Mouse (Mus musculus) small intestine, adult 2 months (tissue): ENCODE data around the gene Arl13b. TPM values are rescaled to one million over a fixed set of nuclear protein-coding genes. Genes with fewer than 3 reads are reported as not detected.

Source experiments
- H3K27ac ChIP-seq: fragments of 200-500 bp; 2 replicates; pipeline ENCODE4 v1.5.1; 2012; ENCODE audit warnings: low read depth, low read length, control low read depth, inconsistent platforms; ENCODE audit not compliant: insufficient read depth
- H3K27me3 ChIP-seq: fragments of 200-500 bp; 2 replicates; pipeline ENCODE4 v1.6.1; 2012; ENCODE audit warnings: mild to moderate bottlenecking, moderate library complexity, low read length, inconsistent platforms; ENCODE audit not compliant: control insufficient read depth, insufficient read depth
- H3K36me3 ChIP-seq: fragments of 200-500 bp; 2 replicates; pipeline ENCODE4 v1.6.1; 2012; ENCODE audit warnings: mild to moderate bottlenecking, low read length, control low read depth, inconsistent platforms; ENCODE audit not compliant: control insufficient read depth, insufficient read depth
- H3K4me1 ChIP-seq: fragments of 200-500 bp; 2 replicates; pipeline ENCODE4 v1.6.1; 2012; ENCODE audit warnings: low read length, inconsistent platforms, mixed read lengths; ENCODE audit not compliant: control insufficient read depth, insufficient read depth, insufficient read length
- H3K4me3 ChIP-seq: fragments of 200-500 bp; 2 replicates; pipeline ENCODE4 v1.5.1; 2012; ENCODE audit warnings: low read depth, mild to moderate bottlenecking, control low read depth, inconsistent platforms, low read length, moderate library complexity
- CTCF ChIP-seq: fragments of 200-500 bp; IDR thresholded peaks from 2 replicates; pipeline ENCODE4 v1.5.1; 2012; ENCODE audit warnings: low read depth, mild to moderate bottlenecking, control low read depth, inconsistent platforms, low read length, moderate library complexity, mixed read lengths; ENCODE audit not compliant: insufficient replicate concordance, insufficient read length; ENCODE audit errors: extremely low read depth
- POLR2A ChIP-seq: fragments of 200-500 bp; IDR thresholded peaks from 2 replicates; pipeline ENCODE4 v1.6.1; 2012; ENCODE audit warnings: low read depth, mild to moderate bottlenecking, control low read depth, inconsistent platforms, low read length, moderate library complexity
- WGBS: fragments of 180-500 bp; shearing (Covaris S2); methylation state at CpG from one replicate; pipeline ENCODE4 v1.1.7; 2018; 5-methylcytosine and 5-hydroxymethylcytosine counted together
- polyA plus RNA-seq: library from polyadenylated mRNA; depleted of rRNA; stranded (reverse); fragments of >200 nt; gene quantifications from 2 replicates; pipeline ENCODE4 v1.2.3, GENCODE M21; 2012; rRNA removed

Arl13b gene
- polyA plus RNA-seq, 1 experiment, result 4.9 TPM

DNA sequence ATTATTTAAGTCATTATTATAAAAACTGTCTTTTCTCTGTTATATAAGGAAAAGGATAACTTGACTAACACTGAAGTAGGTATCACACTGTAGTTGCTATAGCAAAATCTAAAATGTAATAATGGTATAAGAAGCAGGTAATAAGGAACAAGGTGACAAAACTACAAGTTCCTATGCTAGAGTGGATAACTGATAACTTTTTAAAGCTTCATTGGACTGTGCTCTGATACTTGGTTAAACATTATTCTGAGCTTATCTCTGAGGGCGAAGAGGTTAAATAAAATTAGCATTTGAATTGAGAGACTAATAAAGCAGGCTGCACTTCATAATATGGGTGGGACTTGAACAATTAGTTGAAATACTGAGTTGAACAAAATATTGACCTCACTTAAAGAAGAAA lies 93.2 kb downstream of the Arl13b start:
- H3K27me3 ChIP-seq, result no peaks in the 10 kb centered on the region
- no peak for TF ChIP-seq POLR2A
- no peak overlapping the region for H3K27ac ChIP-seq
- peaks cover 2% of the 10 kb centered on the region; the same call in 1 of the 2 replicates for H3K36me3 ChIP-seq
- 51% methylated on average over 1 of the region's 1 CpGs for WGBS
- peaks cover 14% of the 10 kb centered on the region; the same call in 1 of the 2 replicates for H3K4me1 ChIP-seq
- no peak overlapping the region for H3K4me3 ChIP-seq

DNA sequence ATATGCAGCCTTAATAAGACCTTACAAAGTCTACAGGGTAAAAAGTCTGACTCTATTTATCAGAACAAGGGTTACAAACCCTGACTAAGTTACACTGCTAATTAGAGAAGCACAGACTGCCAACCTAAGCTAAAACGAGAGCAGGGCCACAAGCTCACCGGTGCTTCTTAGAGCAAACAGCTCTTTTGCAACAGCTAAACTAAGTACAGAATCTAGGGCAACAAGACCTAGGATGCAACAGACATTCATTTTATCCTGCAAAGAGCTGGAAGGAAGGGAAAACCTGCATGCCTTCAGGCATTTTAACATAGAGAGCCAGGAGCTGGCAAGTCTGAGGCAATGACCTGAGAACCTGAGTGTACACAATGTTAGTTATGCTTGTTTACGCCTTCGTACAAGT lies 93.8 kb downstream of the Arl13b start:
- Histone ChIP-seq H3K36me3 (peaks cover 2% of the 10 kb centered on the region; the same call in 1 of the 2 replicates), H3K4me1 (peaks cover 14% of the 10 kb centered on the region; the same call in 1 of the 2 replicates), H3K27me3 (no peaks in the 10 kb centered on the region), H3K4me3 (no peak overlapping the region), H3K27ac (peak overlapping the region; percentile 88)
- no peak for TF ChIP-seq CTCF
- TF ChIP-seq POLR2A, result no peak
- 66% methylated on average over 4 of the region's 4 CpGs for WGBS

- Histone ChIP-seq H3K27me3 (no peaks in the 10 kb centered on the region), H3K36me3 (peaks cover 4% of the 10 kb centered on the region; the same call in 1 of the 2 replicates), H3K4me1 (no peaks in the 10 kb centered on the region), H3K4me3 (no peak overlapping the region), H3K27ac (no peak overlapping the region)
- TF ChIP-seq CTCF, result no peak
- no peak for TF ChIP-seq POLR2A
- 71% methylated on average over 2 of the region's 2 CpGs for WGBS
Measured at GRCm38 (mm10) chr16:62745875-62746274, 101.0 kb downstream of the Arl13b start.

Other genes with a start within 250 kb of the Arl13b start
- 1.8 and 4.0 TPM in 2 replicates for gene Nsun3, start 60.2 kb downstream of the Arl13b start, polyA plus RNA-seq
- gene Stx19, start 32.4 kb downstream of the Arl13b start, polyA plus RNA-seq, result 0.04 TPM in 1 of 2 replicates, not detected in the other
- gene Pros1, start 7.3 kb upstream of the Arl13b start, polyA plus RNA-seq, result 1.9 and 2.4 TPM in 2 replicates